Mouse (Mus musculus): ENCODE measurements around the gene Eef1a1. TPM values are rescaled to one million over a fixed set of nuclear protein-coding genes. Genes with fewer than 3 reads are reported as not detected.

Eef1a1 gene
- total RNA-seq, 2 experiments from 2014 or later, result 9,337 to 11,615 TPM

- peak; percentile 65 for ATAC-seq (replicated peaks; ENCODE audit: poor library complexity, severe bottlenecking)
Measured at GRCm38 (mm10) chr9:78430486-78430885, 58.5 kb downstream of the Eef1a1 start.

- no peak for ATAC-seq (replicated peaks; ENCODE audit: poor library complexity, severe bottlenecking)
Measured at GRCm38 (mm10) chr9:78429551-78429950, 59.4 kb downstream of the Eef1a1 start.

DNA sequence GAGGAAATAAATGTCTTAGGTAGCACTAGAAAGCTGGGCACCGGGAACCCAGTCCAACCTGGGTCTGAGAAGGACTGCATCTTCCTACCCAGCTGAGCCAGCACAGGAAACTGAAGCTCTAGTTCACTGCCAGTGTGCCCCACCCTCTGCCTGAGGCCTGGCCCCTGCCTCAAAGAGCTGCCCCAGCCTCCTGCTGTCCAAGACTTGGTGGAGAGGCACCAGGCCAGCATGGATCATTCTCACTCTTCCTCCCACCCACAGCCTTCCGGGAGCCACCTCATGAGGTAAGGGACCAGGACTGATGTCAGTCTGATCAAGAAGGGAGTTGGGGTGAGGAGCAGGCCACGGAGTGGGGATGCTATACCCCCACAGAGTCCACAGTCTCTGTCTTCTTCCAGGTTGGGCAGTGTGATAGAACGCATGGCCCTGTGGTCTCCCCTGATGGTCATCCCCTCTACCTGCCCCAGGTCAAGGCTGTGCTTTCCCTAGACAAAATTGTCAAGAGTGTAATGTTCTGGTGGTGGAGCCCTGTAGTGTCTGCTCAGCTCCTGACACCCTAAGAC is 60.0 kb downstream of the Eef1a1 start:
- no peak for ATAC-seq (replicated peaks; ENCODE audit: poor library complexity, severe bottlenecking)

Other genes starting within 250 kb of the Eef1a1 start
- gene Gm3776, start 232.0 kb downstream of the Eef1a1 start, total RNA-seq (2014; fragmentation: Nextera tagmentation), result not detected in 2 replicates
- gene Gm3776, start 232.0 kb downstream of the Eef1a1 start, total RNA-seq (2017), result not detected in 2 replicates
- gene Gm10639, start 199.2 kb downstream of the Eef1a1 start, total RNA-seq (2014; fragmentation: Nextera tagmentation), result not detected in 2 replicates
- gene Gm10639, start 199.2 kb downstream of the Eef1a1 start, total RNA-seq (2017), result not detected in 2 replicates
- gene Omt2a, start 174.4 kb downstream of the Eef1a1 start, total RNA-seq (2014; fragmentation: Nextera tagmentation), result not detected in 2 replicates
- gene Omt2a, start 174.4 kb downstream of the Eef1a1 start, total RNA-seq (2017), result not detected in 2 replicates
- not detected in 2 replicates for gene Omt2b, start 161.6 kb downstream of the Eef1a1 start, total RNA-seq (2014; fragmentation: Nextera tagmentation)
- not detected in 2 replicates for gene Omt2b, start 161.6 kb downstream of the Eef1a1 start, total RNA-seq (2017)
- gene Gsta2, start 133.4 kb downstream of the Eef1a1 start, total RNA-seq (2014; fragmentation: Nextera tagmentation), result not detected in 2 replicates
- gene Gsta2, start 133.4 kb downstream of the Eef1a1 start, total RNA-seq (2017), result not detected in 2 replicates
- not detected in 2 replicates for gene Dppa5a, start 121.0 kb downstream of the Eef1a1 start, total RNA-seq (2014; fragmentation: Nextera tagmentation)
- not detected in 2 replicates for gene Dppa5a, start 121.0 kb downstream of the Eef1a1 start, total RNA-seq (2017)
- not detected in 2 replicates for gene Ooep, start 110.4 kb downstream of the Eef1a1 start, total RNA-seq (2014; fragmentation: Nextera tagmentation)
- not detected in 2 replicates for gene Ooep, start 110.4 kb downstream of the Eef1a1 start, total RNA-seq (2017)
- 0.28 TPM in 1 of 2 replicates, not detected in the other for gene Ddx43, start 93.4 kb downstream of the Eef1a1 start, total RNA-seq (2014; fragmentation: Nextera tagmentation)
- gene Ddx43, start 93.4 kb downstream of the Eef1a1 start, total RNA-seq (2017), result 0.04 TPM in 1 of 2 replicates, not detected in the other
- gene Cgas, start 45.9 kb downstream of the Eef1a1 start, total RNA-seq (2014; fragmentation: Nextera tagmentation), result 23.1 and 24.9 TPM in 2 replicates
- 20.1 and 23.2 TPM in 2 replicates for gene Cgas, start 45.9 kb downstream of the Eef1a1 start, total RNA-seq (2017)
- gene Mto1, start 40.9 kb downstream of the Eef1a1 start, total RNA-seq (2014; fragmentation: Nextera tagmentation), result 27.8 and 43.2 TPM in 2 replicates
- 30.2 and 31.5 TPM in 2 replicates for gene Mto1, start 40.9 kb downstream of the Eef1a1 start, total RNA-seq (2017)
- gene Gm17324, start 40.4 kb downstream of the Eef1a1 start, total RNA-seq (2014; fragmentation: Nextera tagmentation), result not detected in 2 replicates
- gene Gm17324, start 40.4 kb downstream of the Eef1a1 start, total RNA-seq (2017), result 0.46 TPM in 1 of 2 replicates, not detected in the other
- gene Slc17a5, start 98.9 kb upstream of the Eef1a1 start, total RNA-seq (2014; fragmentation: Nextera tagmentation), result 5.5 and 11.3 TPM in 2 replicates
- 8.9 and 11.5 TPM in 2 replicates for gene Slc17a5, start 98.9 kb upstream of the Eef1a1 start, total RNA-seq (2017)
- gene Cd109, start 126.4 kb upstream of the Eef1a1 start, total RNA-seq (2014; fragmentation: Nextera tagmentation), result not detected in 2 replicates
- gene Cd109, start 126.4 kb upstream of the Eef1a1 start, total RNA-seq (2017), result not detected in 2 replicates

Measured in granulocyte monocyte progenitor cell, adult 5-6 weeks (primary cell).